Mouse (Mus musculus) heart, embryonic 15.5 days (tissue): Measurements from ENCODE around the gene Cdc6. TPM values are rescaled to one million over a fixed set of nuclear protein-coding genes. Genes with fewer than 3 reads are reported as not detected.

Experiments
- ATAC-seq: fragments of 200-750 bp; cut with Nextera tagmentation; replicated peaks from 2 replicates; pipeline ENCODE4 v1.8.0; 2017; ENCODE audit warnings: low read depth, moderate TSS enrichment; ENCODE audit not compliant: insufficient number of reproducible peaks, insufficient read depth, low FRiP score
- H3K27ac ChIP-seq: fragments of 300-500 bp; sonication (generic); 2 replicates; pipeline ENCODE4 v1.5.1; 2015; ENCODE audit warnings: mild to moderate bottlenecking, inconsistent platforms
- H3K27me3 ChIP-seq: fragments of 300-500 bp; sonication (generic); 2 replicates; pipeline ENCODE4 v1.6.1; 2015; ENCODE audit warnings: inconsistent platforms
- H3K36me3 ChIP-seq: fragments of 300-500 bp; sonication (generic); 2 replicates; pipeline ENCODE4 v1.6.1; 2015; ENCODE audit warnings: mild to moderate bottlenecking, inconsistent platforms
- H3K4me1 ChIP-seq: fragments of 300-500 bp; sonication (generic); replicated peaks from 2 replicates; pipeline ENCODE4 v1.6.1; 2015; ENCODE audit warnings: inconsistent platforms
- H3K4me2 ChIP-seq: fragments of 300-500 bp; sonication (generic); 2 replicates; pipeline ENCODE4 v1.6.1; 2015; ENCODE audit warnings: inconsistent platforms, mild to moderate bottlenecking, moderate library complexity
- H3K4me3 ChIP-seq: fragments of 300-500 bp; sonication (generic); 2 replicates; pipeline ENCODE4 v1.5.1; 2015; ENCODE audit warnings: mild to moderate bottlenecking, inconsistent platforms
- H3K9ac ChIP-seq: fragments of 300-500 bp; sonication (generic); 2 replicates; pipeline ENCODE4 v1.6.1; 2015; ENCODE audit warnings: mild to moderate bottlenecking, inconsistent platforms
- H3K9me3 ChIP-seq: fragments of 300-500 bp; sonication (generic); replicated peaks from 2 replicates; pipeline ENCODE4 v1.6.1; 2016; ENCODE audit warnings: inconsistent platforms
- WGBS: fragments of 180-500 bp; shearing (Covaris S2); methylation state at CpG from one replicate; pipeline ENCODE4 v1.1.7; 2015; ENCODE audit warnings: mixed read lengths; 5-methylcytosine and 5-hydroxymethylcytosine counted together
- polyA plus RNA-seq: library from polyadenylated mRNA; unstranded; fragments of >200 nt; fragmentation: Nextera tagmentation; extraction: Ambion mirVana; gene quantifications from 2 replicates; pipeline ENCODE4 v1.2.1, GENCODE M21; 2015

Gene Cdc6
- polyA plus RNA-seq, 1 experiment from 2014 or later, result 14.2 TPM

GRCm38 (mm10) chr11:98925265-98925721 is 17.7 kb downstream of the Cdc6 start:
- no peak overlapping the region for H3K4me3 ChIP-seq

GRCm38 (mm10) chr11:98925868-98926311 is 18.3 kb downstream of the Cdc6 start:
- H3K9ac ChIP-seq, result no peak overlapping the region
- peak overlapping the region; percentile 71 for H3K27ac ChIP-seq
- ATAC-seq, result no peak
- WGBS, result 12% methylated on average over 12 of the region's 12 CpGs
- H3K4me2 ChIP-seq, result peak overlapping the region; percentile 29
- no peak overlapping the region for H3K4me3 ChIP-seq
- H3K9me3 ChIP-seq, result no peaks in the 10 kb centered on the region
- peaks cover 85% of the 10 kb centered on the region for H3K4me1 ChIP-seq
- no peaks in the 10 kb centered on the region; the same call in 1 of the 2 replicates for H3K36me3 ChIP-seq
- H3K27me3 ChIP-seq, result no peaks in the 10 kb centered on the region

More at GRCm38 (mm10) chr11:98925265-98925721, 17.7 kb downstream of the Cdc6 start:
- no peaks in the 10 kb centered on the region; the same call in 1 of the 2 replicates for H3K36me3 ChIP-seq
- H3K27ac ChIP-seq, result peak overlapping the region; percentile 71
- peak overlapping the region; percentile 29 for H3K4me2 ChIP-seq
- no peak for ATAC-seq
- 16% methylated on average over 10 of the region's 10 CpGs for WGBS
- H3K27me3 ChIP-seq, result no peaks in the 10 kb centered on the region
- H3K9ac ChIP-seq, result no peak overlapping the region
- H3K9me3 ChIP-seq, result no peaks in the 10 kb centered on the region
- peaks cover 79% of the 10 kb centered on the region for H3K4me1 ChIP-seq

- ATAC-seq, result no peak
- Histone ChIP-seq H3K27me3 (no peaks in the 10 kb centered on the region), H3K36me3 (no peaks in the 10 kb centered on the region), H3K9me3 (no peaks in the 10 kb centered on the region), H3K9ac (no peak overlapping the region), H3K4me2 (no peak overlapping the region), H3K4me1 (peaks cover 91% of the 10 kb centered on the region), H3K4me3 (no peak overlapping the region), H3K27ac (peak overlapping the region; percentile 71; the same call in 1 of the 2 replicates)
- 68% methylated on average over 7 of the region's 7 CpGs for WGBS
Measured at GRCm38 (mm10) chr11:98926553-98926952, 19.0 kb downstream of the Cdc6 start.

GRCm38 (mm10) chr11:98927438-98928076 is 20.0 kb downstream of the Cdc6 start, which contains the start of gene Rara:
TSS of gene Rara (plus strand) at chr11:98927818.
- H3K27ac ChIP-seq, result peak within 1 kb of the TSS; percentile 99
- no peaks in the 10 kb centered on the region for H3K27me3 ChIP-seq
- H3K4me1 ChIP-seq, result peaks cover 96% of the 10 kb centered on the region
- H3K4me2 ChIP-seq, result peak within 1 kb of the TSS; percentile 76
- H3K9me3 ChIP-seq, result no peaks in the 10 kb centered on the region
- peak within 1 kb of the TSS; percentile 64 for H3K4me3 ChIP-seq
- no peaks in the 10 kb centered on the region for H3K36me3 ChIP-seq
- ATAC-seq, result no peak
- H3K9ac ChIP-seq, result peak within 1 kb of the TSS; percentile 79
- 7% methylated on average over 20 of the region's 21 CpGs for WGBS

GRCm38 (mm10) chr11:98928186-98928893 is 20.7 kb downstream of the Cdc6 start:
- H3K27ac ChIP-seq, result peak overlapping the region; percentile 99
- no peaks in the 10 kb centered on the region for H3K27me3 ChIP-seq
- H3K4me3 ChIP-seq, result peak overlapping the region; percentile 64
- H3K4me2 ChIP-seq, result peak overlapping the region; percentile 76
- peak overlapping the region; percentile 79 for H3K9ac ChIP-seq
- no peak for ATAC-seq
- H3K9me3 ChIP-seq, result no peaks in the 10 kb centered on the region
- H3K36me3 ChIP-seq, result no peaks in the 10 kb centered on the region
- H3K4me1 ChIP-seq, result peaks cover 97% of the 10 kb centered on the region
- WGBS, result 7% methylated on average over 12 of the region's 12 CpGs

- no peaks in the 10 kb centered on the region for H3K36me3 ChIP-seq
- peak overlapping the region; percentile 76 for H3K4me2 ChIP-seq
- ATAC-seq, result 0 out of 2 replicates have a peak, but pooled peaks have one; percentile 0
- no peaks in the 10 kb centered on the region for H3K27me3 ChIP-seq
- H3K4me1 ChIP-seq, result peaks cover 91% of the 10 kb centered on the region
- H3K9ac ChIP-seq, result peak overlapping the region; percentile 53
- 3% methylated on average over 9 of the region's 9 CpGs for WGBS
- peak overlapping the region; percentile 99 for H3K27ac ChIP-seq
- no peaks in the 10 kb centered on the region for H3K9me3 ChIP-seq
- H3K4me3 ChIP-seq, result peak overlapping the region; percentile 64
Measured at GRCm38 (mm10) chr11:98929503-98929902, 21.9 kb downstream of the Cdc6 start.

GRCm38 (mm10) chr11:98930127-98930601 is 22.6 kb downstream of the Cdc6 start:
- 15% methylated on average over 7 of the region's 7 CpGs for WGBS
- H3K36me3 ChIP-seq, result no peaks in the 10 kb centered on the region
- peak overlapping the region; percentile 53 for H3K9ac ChIP-seq
- no peaks in the 10 kb centered on the region for H3K9me3 ChIP-seq
- peak overlapping the region; percentile 76 for H3K4me2 ChIP-seq
- peaks cover 87% of the 10 kb centered on the region for H3K4me1 ChIP-seq
- peak overlapping the region; percentile 64 for H3K4me3 ChIP-seq
- ATAC-seq, result 0 out of 2 replicates have a peak, but pooled peaks have one; percentile 2
- H3K27ac ChIP-seq, result peak overlapping the region; percentile 99
- H3K27me3 ChIP-seq, result no peaks in the 10 kb centered on the region

- H3K36me3 ChIP-seq, result no peaks in the 10 kb centered on the region
- H3K27me3 ChIP-seq, result no peaks in the 10 kb centered on the region
- peak overlapping the region; percentile 76 for H3K4me2 ChIP-seq
- peak overlapping the region; percentile 47 for H3K9ac ChIP-seq
- WGBS, result 8% methylated on average over 10 of the region's 10 CpGs
- H3K27ac ChIP-seq, result peak overlapping the region; percentile 99
- peaks cover 85% of the 10 kb centered on the region for H3K4me1 ChIP-seq
- H3K9me3 ChIP-seq, result no peaks in the 10 kb centered on the region
- peak overlapping the region; percentile 15; the same call in 1 of the 2 replicates for H3K4me3 ChIP-seq
- peak; percentile 73 for ATAC-seq
Measured at GRCm38 (mm10) chr11:98930773-98931512, 23.3 kb downstream of the Cdc6 start.

GRCm38 (mm10) chr11:98931513-98932292 is 24.1 kb downstream of the Cdc6 start:
- peak overlapping the region; percentile 76 for H3K4me2 ChIP-seq
- 13% methylated on average over 7 of the region's 7 CpGs for WGBS
- H3K4me1 ChIP-seq, result peaks cover 85% of the 10 kb centered on the region
- 0 out of 2 replicates have a peak, but pooled peaks have one; percentile 2 for ATAC-seq
- peak overlapping the region; percentile 15; the same call in 1 of the 2 replicates for H3K4me3 ChIP-seq
- H3K9ac ChIP-seq, result peak overlapping the region; percentile 47
- no peaks in the 10 kb centered on the region for H3K36me3 ChIP-seq
- H3K27ac ChIP-seq, result peak overlapping the region; percentile 99
- H3K9me3 ChIP-seq, result no peaks in the 10 kb centered on the region
- H3K27me3 ChIP-seq, result no peaks in the 10 kb centered on the region
